Mouse (Mus musculus) thymus, adult 2 months (tissue): ENCODE measurements at regions not wholly inside any gene's neighbourhood (a gene's known extent, or its start where the extent isn't known, plus 50 kb on each side); places are given as distances from the start of the nearest gene placed in this dataset.

ENCODE experiments used
- CTCF ChIP-seq: fragments of 200-500 bp; IDR thresholded peaks from 2 replicates; pipeline ENCODE4 v1.5.1; 2012; ENCODE audit warnings: mild to moderate bottlenecking, control low read depth, low read length, moderate library complexity, borderline replicate concordance; ENCODE audit not compliant: control insufficient read depth, poor library complexity, insufficient read depth; ENCODE audit errors: extremely low read depth
- POLR2A ChIP-seq: fragments of 200-500 bp; IDR thresholded peaks from 2 replicates; pipeline ENCODE4 v1.6.1; 2012; ENCODE audit warnings: mild to moderate bottlenecking, low read length, control low read depth, moderate library complexity; ENCODE audit not compliant: control insufficient read depth, poor library complexity, insufficient read depth; ENCODE audit errors: extremely low read depth

GRCm38 (mm10) chr4:131125975-131126374 is 181.8 kb downstream of the Matn1 start:
- TF ChIP-seq CTCF (no peak), POLR2A (no peak)
